In the genomic region with DNA sequence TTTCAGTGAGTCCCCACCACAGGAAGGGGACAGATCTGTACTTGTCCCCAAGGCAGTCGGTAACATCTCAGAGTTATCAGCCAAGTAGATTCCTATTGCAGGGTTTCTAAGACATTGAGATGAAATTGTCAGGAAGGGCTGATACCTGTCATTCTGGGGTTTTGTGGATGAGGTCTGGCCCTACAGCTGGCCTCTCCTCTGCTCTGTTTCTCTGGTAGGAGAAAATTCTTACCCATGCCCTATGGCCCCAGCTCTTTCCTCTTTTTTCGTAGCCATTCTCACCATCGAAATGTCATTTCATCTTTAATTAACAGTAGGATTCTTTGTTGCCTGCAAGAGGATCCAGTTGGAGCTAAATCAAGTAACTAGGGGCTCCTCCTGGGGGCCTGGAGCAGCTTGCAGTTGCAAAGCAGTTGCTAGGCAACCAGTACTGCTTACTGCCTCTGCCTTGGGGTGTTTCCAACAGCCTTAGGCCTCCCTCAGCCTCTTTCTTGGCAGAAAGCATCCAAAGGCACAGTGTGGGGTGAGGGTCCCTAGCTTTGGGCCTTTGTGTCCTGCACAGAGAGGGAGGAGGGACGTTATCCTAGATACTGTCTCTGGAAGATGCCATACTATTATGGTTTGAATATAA, we compare ENCODE assay signal across 8 mouse cellular contexts. TPM values are rescaled to one million over a fixed set of nuclear protein-coding genes. Genes with fewer than 3 reads are reported as not detected.
DNase-seq lines count a peak whose midpoint lies in the region; ATAC-seq lines count a peak whose summit lies in the region.

A gene (plus strand): TSS at position 427 of the 631 bp plus-strand sequence.

- intact Hi-C loops in left cerebral cortex, postnatal 10 days (cut with DNase I), result no loop called here

- ATAC-seq in frontal cortex, adult (ENCODE audit: low TSS enrichment), result peak; percentile 79

- no peak for DNase-seq in frontal cortex, postnatal 25 days (ENCODE audit: low spot score in 2 of 2)
- peak; percentile 95 for DNase-seq in brain, adult 2 months (ENCODE audit: low read depth, low spot score)
- DNase-seq in frontal cortex, postnatal 14 days (ENCODE audit: low spot score in 2 of 2), result peak; percentile 62 to 80
- peak; percentile 76 to 88 for DNase-seq in left cerebral cortex, postnatal 10 days (ENCODE audit: extremely low spot score in 1 of 2, low spot score in 2 of 2)
- DNase-seq in right cerebral cortex, postnatal 10 days (ENCODE audit: low spot score in 2 of 2), result peak; percentile 89 to 95
- DNase-seq in yolk sac, embryonic 10.5 days (ENCODE audit: low spot score), result no peak
- DNase-seq in adrenal gland, adult 18-20 months (ENCODE audit: low spot score in 2 of 2), result no peak

RNA-seq across cellular contexts. Expression of the gene that starts here (rescaled TPM):
- 1 to 10 TPM; 6.3 to 7.8 TPM for total RNA-seq in left cerebral cortex, postnatal 10 days (2021)
- total RNA-seq in adrenal gland, adult 18-20 months (2021), result not detected

Comparison
In these comparisons a context has a peak if more than half of its experiments do, and no peak if none do; other contexts are left out.
1. RNA of the gene that starts here (total RNA-seq): 6.3 to 7.8 TPM in left cerebral cortex, postnatal 10 days; not detected in adrenal gland, adult 18-20 months; every median in the first group is over 4 times any median in the second.
2. DNase-seq: peak in brain, adult 2 months (single experiment), frontal cortex, postnatal 14 days (2 of 2), left cerebral cortex, postnatal 10 days (2 of 2) and right cerebral cortex, postnatal 10 days (2 of 2); none in frontal cortex, postnatal 25 days (0 of 2), yolk sac, embryonic 10.5 days (single experiment) and adrenal gland, adult 18-20 months (0 of 2).